Mouse (Mus musculus) cerebellum, postnatal 36 days (tissue): ENCODE results near the gene Atp13a3.
A peak's percentile ranks its signal among the peaks of the same experiment; 100 is the strongest.

Experiments used
- DNase-seq, 2 experiments: peaks; one replicate each; pipeline ENCODE4 v3.0.0; 2021 to 2022; ENCODE audit warnings: mixed read lengths in 2 of 2

Gene Atp13a3

GRCm38 (mm10) chr16:30273065-30273464, 132.7 kb downstream of the Atp13a3 start:
- DNase-seq = no peak

GRCm38 (mm10) chr16:30271941-30272595, 133.7 kb downstream of the Atp13a3 start:
- no peak for DNase-seq

GRCm38 (mm10) chr16:30271223-30271761, 134.5 kb downstream of the Atp13a3 start:
- no peak for DNase-seq

GRCm38 (mm10) chr16:30267359-30267758, 138.4 kb downstream of the Atp13a3 start, which contains the start of gene Cpn2:
Cpn2 (minus strand) TSS chr16:30267499.
- DNase-seq = no peak

GRCm38 (mm10) chr16:30266561-30266960, 139.2 kb downstream of the Atp13a3 start:
- no peak for DNase-seq

- no peak for DNase-seq
These were observed 140.2 kb downstream of the Atp13a3 start for GRCm38 (mm10) chr16:30265611-30266010.

GRCm38 (mm10) chr16:30263156-30263555, 142.6 kb downstream of the Atp13a3 start:
- DNase-seq = no peak

- DNase-seq = peak; percentile 67 to 72
These were observed 143.1 kb downstream of the Atp13a3 start for GRCm38 (mm10) chr16:30262664-30263063.
